Mouse (Mus musculus) heart, adult 10 weeks (tissue): Measurements from ENCODE around the gene Iqsec3. TPM values are rescaled to one million over a fixed set of nuclear protein-coding genes. Genes with fewer than 3 reads are reported as not detected.

Experiments used
- polyA plus RNA-seq: library from polyadenylated mRNA; stranded (reverse); fragments of 350-450 nt; fragmentation: Illumina TruSeq; extraction: RNeasy Lipid Tissue Mini Kit (QIAGEN cat#74804); gene quantifications from one replicate; pipeline ENCODE4 v1.2.3, GENCODE M21; 2014; ENCODE audit warnings: low read depth, low replicate concordance

Iqsec3 gene
- polyA plus RNA-seq = 0.60 TPM

DNA sequence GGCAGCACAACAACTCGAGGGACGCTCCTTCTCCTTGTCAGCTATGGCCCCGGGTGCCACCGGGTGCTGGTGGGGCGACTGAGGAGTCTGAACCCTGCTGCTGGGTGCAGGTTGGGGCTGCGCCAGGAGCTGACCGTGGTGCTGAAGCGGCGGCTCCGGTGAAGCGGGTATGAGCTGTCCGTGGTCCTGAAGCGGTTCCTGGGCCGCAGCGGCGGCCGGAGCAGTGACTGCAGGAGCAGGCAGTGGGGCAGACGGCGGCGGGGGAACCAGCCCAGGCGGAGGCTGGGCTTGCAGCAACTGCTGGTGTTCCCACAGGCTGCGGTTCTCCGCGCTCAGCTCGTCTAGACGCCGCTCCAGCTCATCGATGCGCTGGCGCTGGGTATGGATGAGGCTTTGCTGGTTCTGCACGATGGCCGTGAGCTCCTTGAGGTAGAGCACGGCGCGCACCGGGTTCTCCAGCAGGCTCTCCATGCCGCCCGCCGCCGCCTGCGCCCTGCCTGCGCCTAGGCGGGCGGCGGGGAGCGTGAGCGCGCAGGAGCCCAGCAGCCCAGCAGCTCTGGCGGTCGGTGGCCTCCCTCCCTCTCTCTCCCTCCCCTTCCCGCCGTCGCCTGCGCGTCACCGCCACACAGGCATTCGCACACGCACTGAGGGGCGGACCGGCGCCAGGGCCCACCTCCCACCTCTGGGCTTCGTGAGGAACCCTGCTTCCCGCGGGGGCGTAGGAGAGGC, at the start of gene Iqsec3:
TSS of gene Iqsec3 (minus strand) at position 586 of the 729 bp plus-strand sequence.

DNA sequence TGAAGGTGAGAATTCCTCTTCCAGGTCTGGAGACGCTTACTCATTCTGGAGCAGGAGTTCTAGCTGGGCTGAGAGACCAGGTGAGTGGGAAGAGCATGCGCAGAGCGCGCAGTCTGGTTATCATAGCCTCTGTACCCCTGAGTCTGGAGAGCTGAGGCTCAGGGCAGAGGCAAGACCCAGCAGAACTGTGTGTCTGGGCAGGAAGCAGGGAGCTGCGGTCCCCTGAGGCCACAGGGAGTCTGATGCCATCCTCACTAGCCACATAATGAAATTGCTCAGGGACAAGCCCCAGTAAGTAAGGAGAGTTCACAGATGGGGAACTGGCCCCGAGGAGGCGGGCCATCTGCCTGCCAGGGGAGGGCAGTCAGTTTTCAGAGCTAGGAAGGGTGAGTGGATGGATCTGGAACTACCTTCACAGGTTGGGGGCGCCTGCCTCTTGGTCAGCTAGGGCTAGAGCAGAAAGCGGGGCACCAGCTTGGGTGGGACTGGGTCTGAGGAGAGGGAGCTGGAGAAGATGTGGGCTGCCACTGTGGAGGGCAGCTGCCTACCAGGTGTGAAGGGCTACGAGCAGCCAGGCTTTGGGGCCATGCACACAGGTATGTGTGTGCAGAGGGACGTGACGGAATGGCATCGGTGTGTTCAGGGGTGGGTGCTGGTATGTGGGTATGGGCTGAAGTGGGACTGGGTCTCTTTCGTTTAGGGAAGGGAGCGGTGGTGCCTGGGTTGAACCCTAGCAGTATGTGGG, 130.3 kb downstream of the Iqsec3 start, which contains the start of gene Slc6a12:
TSS of gene Slc6a12 (plus strand) at position 51 of the 745 bp plus-strand sequence.

Other genes starting within 250 kb of the Iqsec3 start
- 5.1 TPM for gene Usp18, start 227.8 kb downstream of the Iqsec3 start, polyA plus RNA-seq
- gene Slc6a13, start 173.5 kb downstream of the Iqsec3 start, polyA plus RNA-seq = 0.29 TPM
- not detected for gene Slc6a12, start 130.6 kb downstream of the Iqsec3 start, polyA plus RNA-seq
- gene A2m, start 161.7 kb upstream of the Iqsec3 start, polyA plus RNA-seq = 0.63 TPM